18 mouse cellular contexts compared by ENCODE assay signal in the genomic region with DNA sequence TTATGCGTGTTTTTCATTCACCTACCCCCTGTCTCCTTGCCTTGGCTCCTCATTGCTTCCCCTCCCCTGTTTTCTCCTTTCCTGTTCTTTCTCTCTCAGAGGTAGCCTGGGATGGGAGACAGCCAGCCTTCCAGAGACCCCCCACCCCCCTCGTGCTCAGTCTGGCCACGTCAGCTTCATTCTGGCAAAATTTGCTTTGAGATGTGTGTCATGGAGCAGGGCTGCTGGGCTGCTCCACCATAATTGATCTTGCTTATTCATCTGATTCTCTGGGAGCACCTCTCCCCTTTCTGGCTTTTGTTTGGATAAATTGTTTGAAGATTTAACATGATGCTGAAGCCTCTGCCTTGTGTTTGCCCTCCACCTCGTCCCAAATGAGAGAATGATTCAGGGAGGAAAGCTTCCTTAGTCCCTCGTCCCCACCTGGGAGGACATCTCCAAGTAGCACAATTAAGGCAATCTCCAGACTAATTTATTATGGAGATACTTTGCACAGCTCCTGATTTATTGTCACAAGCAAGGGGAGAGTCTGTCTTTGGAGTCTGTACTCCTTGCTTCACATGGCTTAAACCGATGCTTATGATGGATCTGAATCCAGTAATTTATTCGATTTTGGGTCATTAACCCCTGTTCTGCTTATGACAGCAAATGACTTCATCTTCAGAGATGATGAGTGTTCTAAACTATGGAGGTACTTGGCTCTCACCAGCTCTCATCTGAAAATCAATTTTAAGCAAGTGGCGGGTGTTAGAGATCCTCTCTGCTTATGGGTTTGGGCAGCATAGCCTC.
A peak's percentile ranks its signal among the peaks of the same experiment; 100 is the strongest.
DNase-seq lines count a peak whose midpoint lies in the region; ATAC-seq lines count a peak whose summit lies in the region.
"Had no signal": no experiment of that assay in that cellular context is flagged by ENCODE, and none has a peak within 500 bp of the region (broad histone marks: within the 10 kb centered on the region; RNA-seq: fewer than 3 reads in every experiment).

No protein-coding gene starts in this region.

- peak overlapping the region; percentile 6; the same call in 1 of the 2 replicates for H3K27ac ChIP-seq in forebrain, embryonic 12.5 days
- no peak overlapping the region for H3K27ac ChIP-seq in forebrain, embryonic 16.5 days (ENCODE audit: low read length)
- no peak overlapping the region; the same call in 1 of the 2 replicates for H3K27ac ChIP-seq in neural tube, embryonic 11.5 days (ENCODE audit: low read depth, low read length)
- no peak overlapping the region for H3K27ac ChIP-seq in neural tube, embryonic 15.5 days (replicated peaks)
- peak overlapping the region; percentile 1; the same call in 1 of the 2 replicates for H3K27ac ChIP-seq in hindbrain, embryonic 13.5 days
- no peak overlapping the region for H3K27ac ChIP-seq in neural tube, embryonic 13.5 days (replicated peaks)
- H3K27ac ChIP-seq: heart, adult 2 months; heart, embryonic 15.5 days; limb, embryonic 13.5 days; liver, embryonic 14.5 days had no signal

- no peaks in the 10 kb centered on the region for H3K36me3 ChIP-seq in forebrain, embryonic 12.5 days (replicated peaks)
- no peaks in the 10 kb centered on the region for H3K36me3 ChIP-seq in forebrain, embryonic 16.5 days (ENCODE audit: control insufficient read depth, insufficient read depth)
- no peaks in the 10 kb centered on the region for H3K36me3 ChIP-seq in neural tube, embryonic 11.5 days (ENCODE audit: control insufficient read depth, insufficient read depth, low read length)
- H3K36me3 ChIP-seq in neural tube, embryonic 15.5 days: no peaks in the 10 kb centered on the region
- H3K36me3 ChIP-seq in hindbrain, embryonic 13.5 days: no peaks in the 10 kb centered on the region
- no peaks in the 10 kb centered on the region for H3K36me3 ChIP-seq in neural tube, embryonic 13.5 days
- H3K36me3 ChIP-seq: heart, embryonic 15.5 days; limb, embryonic 13.5 days had no signal

- H3K4me2 ChIP-seq in forebrain, embryonic 12.5 days: no peak overlapping the region
- no peak overlapping the region for H3K4me2 ChIP-seq in forebrain, embryonic 16.5 days (ENCODE audit: low read length)
- no peak overlapping the region for H3K4me2 ChIP-seq in neural tube, embryonic 11.5 days (ENCODE audit: low read depth)
- H3K4me2 ChIP-seq in neural tube, embryonic 15.5 days: no peak overlapping the region
- no peak overlapping the region for H3K4me2 ChIP-seq in hindbrain, embryonic 13.5 days
- no peak overlapping the region for H3K4me2 ChIP-seq in neural tube, embryonic 13.5 days
- H3K4me2 ChIP-seq: heart, embryonic 15.5 days; limb, embryonic 13.5 days had no signal

- WGBS in forebrain, embryonic 12.5 days: 37% methylated on average over 8 of the region's 8 CpGs
- WGBS in forebrain, embryonic 16.5 days: 37% methylated on average over 8 of the region's 8 CpGs
- WGBS in neural tube, embryonic 11.5 days: 47% methylated on average over 8 of the region's 8 CpGs
- 33% methylated on average over 8 of the region's 8 CpGs for WGBS in neural tube, embryonic 15.5 days
- WGBS in hindbrain, embryonic 13.5 days: 34% methylated on average over 8 of the region's 8 CpGs
- 33% methylated on average over 8 of the region's 8 CpGs for WGBS in neural tube, embryonic 13.5 days

- H3K27me3 ChIP-seq in forebrain, embryonic 12.5 days: peaks cover 31% of the 10 kb centered on the region
- peaks cover 4% of the 10 kb centered on the region; the same call in 1 of the 2 replicates for H3K27me3 ChIP-seq in forebrain, embryonic 16.5 days (replicated peaks; ENCODE audit: control insufficient read depth, insufficient read depth, low read length)
- H3K27me3 ChIP-seq in neural tube, embryonic 11.5 days (ENCODE audit: control insufficient read depth, insufficient read depth, low read length): no peaks in the 10 kb centered on the region
- no peaks in the 10 kb centered on the region for H3K27me3 ChIP-seq in neural tube, embryonic 15.5 days (replicated peaks)
- no peaks in the 10 kb centered on the region for H3K27me3 ChIP-seq in hindbrain, embryonic 13.5 days
- no peaks in the 10 kb centered on the region for H3K27me3 ChIP-seq in neural tube, embryonic 13.5 days
- H3K27me3 ChIP-seq: heart, embryonic 15.5 days; limb, embryonic 13.5 days had no signal

- no peak overlapping the region for H3K4me3 ChIP-seq in forebrain, embryonic 12.5 days (replicated peaks)
- H3K4me3 ChIP-seq in forebrain, embryonic 16.5 days (replicated peaks; ENCODE audit: low read length): no peak overlapping the region
- no peak overlapping the region for H3K4me3 ChIP-seq in neural tube, embryonic 11.5 days (ENCODE audit: low read depth, low read length)
- H3K4me3 ChIP-seq in neural tube, embryonic 15.5 days (replicated peaks): no peak overlapping the region
- H3K4me3 ChIP-seq in hindbrain, embryonic 13.5 days: no peak overlapping the region
- H3K4me3 ChIP-seq in neural tube, embryonic 13.5 days: no peak overlapping the region
- H3K4me3 ChIP-seq: heart, adult 2 months; heart, embryonic 15.5 days; limb, embryonic 13.5 days had no signal

- no peaks in the 10 kb centered on the region for H3K9me3 ChIP-seq in forebrain, embryonic 12.5 days
- no peaks in the 10 kb centered on the region for H3K9me3 ChIP-seq in forebrain, embryonic 16.5 days (ENCODE audit: control insufficient read depth, low read length)
- no peaks in the 10 kb centered on the region for H3K9me3 ChIP-seq in neural tube, embryonic 11.5 days (ENCODE audit: control insufficient read depth, low read length)
- no peaks in the 10 kb centered on the region for H3K9me3 ChIP-seq in neural tube, embryonic 15.5 days (replicated peaks)
- H3K9me3 ChIP-seq in hindbrain, embryonic 13.5 days: no peaks in the 10 kb centered on the region
- no peaks in the 10 kb centered on the region for H3K9me3 ChIP-seq in neural tube, embryonic 13.5 days
- H3K9me3 ChIP-seq: heart, embryonic 15.5 days; limb, embryonic 13.5 days had no signal

- H3K9ac ChIP-seq in forebrain, embryonic 12.5 days: no peak overlapping the region
- no peak overlapping the region for H3K9ac ChIP-seq in forebrain, embryonic 16.5 days (replicated peaks; ENCODE audit: low read depth, low read length)
- H3K9ac ChIP-seq in neural tube, embryonic 11.5 days (ENCODE audit: low read length): no peak overlapping the region
- no peak overlapping the region for H3K9ac ChIP-seq in neural tube, embryonic 15.5 days (replicated peaks)
- H3K9ac ChIP-seq in hindbrain, embryonic 13.5 days: no peak overlapping the region
- H3K9ac ChIP-seq in neural tube, embryonic 13.5 days: no peak overlapping the region
- H3K9ac ChIP-seq: heart, embryonic 15.5 days; limb, embryonic 13.5 days; liver, embryonic 14.5 days had no signal

- DNase-seq in neural tube, embryonic 11.5 days (ENCODE audit: low spot score): peak; percentile 49
- no peak for DNase-seq in right cerebral cortex, adult 2 months (ENCODE audit: low spot score in 2 of 2)
- no peak for DNase-seq in urinary bladder, postnatal 25 days (ENCODE audit: low spot score)
- DNase-seq: adrenal gland, adult 8-10 months; cerebellum, adult 11 months; cerebellum, postnatal 14 days; heart, adult 2 months; kidney, adult 2 months; kidney, postnatal 36 days; thymus, postnatal 25 days had no signal

- ATAC-seq in forebrain, embryonic 12.5 days (ENCODE audit: low FRiP score): 0 out of 2 replicates have a peak, but pooled peaks have one; percentile 39
- ATAC-seq in forebrain, embryonic 16.5 days: no peak
- peak; percentile 57; the same call in 1 of the 2 replicates for ATAC-seq in neural tube, embryonic 11.5 days (ENCODE audit: insufficient read depth, low FRiP score, low TSS enrichment)
- ATAC-seq in neural tube, embryonic 15.5 days (ENCODE audit: low FRiP score): no peak; the same call in 1 of the 2 replicates
- peak; percentile 54; the same call in 1 of the 2 replicates for ATAC-seq in hindbrain, embryonic 13.5 days (ENCODE audit: low FRiP score)
- peak; percentile 19; the same call in 1 of the 2 replicates for ATAC-seq in neural tube, embryonic 13.5 days (ENCODE audit: low read depth)

- peaks cover 28% of the 10 kb centered on the region for H3K4me1 ChIP-seq in forebrain, embryonic 12.5 days
- H3K4me1 ChIP-seq in forebrain, embryonic 16.5 days (replicated peaks; ENCODE audit: control insufficient read depth, insufficient read depth, low read length): no peaks in the 10 kb centered on the region; the same call in 1 of the 2 replicates
- H3K4me1 ChIP-seq in neural tube, embryonic 11.5 days (ENCODE audit: control insufficient read depth, insufficient read depth, low read length): peaks cover 15% of the 10 kb centered on the region
- peaks cover 12% of the 10 kb centered on the region for H3K4me1 ChIP-seq in neural tube, embryonic 15.5 days
- H3K4me1 ChIP-seq in hindbrain, embryonic 13.5 days (replicated peaks): peaks cover 17% of the 10 kb centered on the region
- H3K4me1 ChIP-seq in neural tube, embryonic 13.5 days (replicated peaks): peaks cover 18% of the 10 kb centered on the region
- H3K4me1 ChIP-seq: heart, embryonic 15.5 days had no signal

Comparison
In these comparisons a context has a peak if more than half of its experiments do, and no peak if none do; other contexts are left out.
1. ATAC-seq: peak in forebrain, embryonic 12.5 days (single experiment), neural tube, embryonic 11.5 days (single experiment), hindbrain, embryonic 13.5 days (single experiment) and neural tube, embryonic 13.5 days (single experiment); none in forebrain, embryonic 16.5 days (single experiment) and neural tube, embryonic 15.5 days (single experiment).
2. H3K27ac ChIP-seq: peak in forebrain, embryonic 12.5 days (single experiment) and hindbrain, embryonic 13.5 days (single experiment); none in forebrain, embryonic 16.5 days (single experiment), neural tube, embryonic 11.5 days (single experiment), neural tube, embryonic 15.5 days (single experiment) and neural tube, embryonic 13.5 days (single experiment).